13 mouse cellular contexts compared by ENCODE assay signal in the genomic region with DNA sequence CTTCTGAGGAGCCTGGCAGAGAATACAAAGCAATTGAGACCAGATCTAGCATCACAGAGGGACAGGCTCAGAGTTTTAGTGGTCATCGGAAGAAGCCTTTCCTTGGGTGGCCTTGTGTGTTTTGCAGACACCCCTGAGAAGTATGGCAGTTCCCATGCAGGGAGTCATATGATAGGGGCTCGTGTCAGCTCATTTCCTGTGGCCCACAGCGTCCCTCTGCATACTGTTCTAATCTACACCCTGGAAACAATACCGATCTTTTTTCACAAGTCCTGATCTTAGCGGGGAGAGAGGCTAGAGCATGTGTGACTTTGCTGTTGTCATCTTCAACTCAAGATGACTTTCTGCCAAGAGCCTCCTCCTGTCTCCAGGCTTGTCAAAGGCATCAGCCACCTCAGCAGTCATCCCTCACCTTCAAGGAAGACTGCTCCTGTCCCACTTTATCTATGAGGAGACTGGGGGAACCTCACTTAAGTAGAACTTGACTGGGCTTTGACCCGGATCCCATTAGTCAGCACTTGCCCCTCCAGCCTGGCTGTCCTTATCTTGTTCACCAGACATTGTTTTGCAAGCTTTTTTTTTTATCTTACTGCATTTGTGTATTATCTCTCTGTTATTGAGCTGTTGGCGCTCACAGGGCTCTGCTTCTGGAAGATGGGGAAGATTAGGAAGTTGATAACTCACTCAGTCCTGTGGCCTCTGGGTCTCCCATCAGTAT. TPM values are rescaled to one million over a fixed set of nuclear protein-coding genes. Genes with fewer than 3 reads are reported as not detected.
A peak's percentile ranks its signal among the peaks of the same experiment; 100 is the strongest.
DNase-seq lines count a peak whose midpoint lies in the region; ATAC-seq and TF ChIP-seq lines count a peak whose summit lies in the region.
"Had no signal": no experiment of that assay in that cellular context is flagged by ENCODE, and none has a peak within 500 bp of the region (broad histone marks: within the 10 kb centered on the region; RNA-seq: fewer than 3 reads in every experiment).

No protein-coding gene starts in this region.

- ATAC-seq in limb, embryonic 12.5 days (ENCODE audit: insufficient number of reproducible peaks, insufficient read depth, low FRiP score, low TSS enrichment, low read depth) = 0 out of 2 replicates have a peak, but pooled peaks have one; percentile 42
- peak; percentile 79 for ATAC-seq in megakaryocyte progenitor cell, adult 5-6 weeks (replicated peaks; ENCODE audit: poor library complexity)
- no peak for ATAC-seq in midbrain, postnatal 0 days (ENCODE audit: low FRiP score)

- H3K4me3 ChIP-seq in limb, embryonic 12.5 days (replicated peaks) = no peak overlapping the region
- H3K4me3 ChIP-seq in limb, embryonic 10.5 days = no peak overlapping the region
- H3K4me3 ChIP-seq in liver, adult 2 months (ENCODE audit: insufficient read depth, low read depth, low read length) = no peak overlapping the region
- H3K4me3 ChIP-seq in midbrain, postnatal 0 days (ENCODE audit: low read depth, low read length) = no peak overlapping the region
- H3K4me3 ChIP-seq: neural tube, embryonic 13.5 days had no signal

- H3K79me2 ChIP-seq in liver, adult 2 months (ENCODE audit: control insufficient read depth, insufficient read depth, low read length) = no peaks in the 10 kb centered on the region

- H3K4me1 ChIP-seq in limb, embryonic 12.5 days (replicated peaks) = no peaks in the 10 kb centered on the region
- no peaks in the 10 kb centered on the region for H3K4me1 ChIP-seq in limb, embryonic 10.5 days
- H3K4me1 ChIP-seq in liver, adult 2 months (ENCODE audit: control insufficient read depth, insufficient read depth, low read length) = no peaks in the 10 kb centered on the region
- H3K4me1 ChIP-seq in midbrain, postnatal 0 days (ENCODE audit: insufficient read depth, low read length) = no peaks in the 10 kb centered on the region
- H3K4me1 ChIP-seq: neural tube, embryonic 13.5 days had no signal

- WGBS in limb, embryonic 12.5 days = 69% methylated on average over 7 of the region's 7 CpGs
- WGBS in limb, embryonic 10.5 days = 74% methylated on average over 7 of the region's 7 CpGs
- WGBS in liver, adult 2 months = 69% methylated on average over 7 of the region's 7 CpGs
- WGBS in midbrain, postnatal 0 days = 81% methylated on average over 7 of the region's 7 CpGs

- no peaks in the 10 kb centered on the region; the same call in 1 of the 2 replicates for H3K9me3 ChIP-seq in limb, embryonic 12.5 days
- no peaks in the 10 kb centered on the region for H3K9me3 ChIP-seq in limb, embryonic 10.5 days (replicated peaks)
- no peaks in the 10 kb centered on the region for H3K9me3 ChIP-seq in midbrain, postnatal 0 days (ENCODE audit: low read length)
- H3K9me3 ChIP-seq: neural tube, embryonic 13.5 days had no signal

- H3K4me2 ChIP-seq in limb, embryonic 12.5 days = no peak overlapping the region
- no peak overlapping the region for H3K4me2 ChIP-seq in midbrain, postnatal 0 days (ENCODE audit: low read depth, low read length, poor library complexity, severe bottlenecking)
- H3K4me2 ChIP-seq: neural tube, embryonic 13.5 days had no signal

- no peak for TF ChIP-seq POLR2A in liver, adult 2 months (IDR thresholded peaks at IDR 0.05; ENCODE audit: extremely low read depth, insufficient read depth, low read length)

- no peak overlapping the region for H3K27ac ChIP-seq in limb, embryonic 12.5 days
- H3K27ac ChIP-seq in limb, embryonic 10.5 days = no peak overlapping the region
- 0 out of 2 replicates have a peak overlapping the region, but pooled peaks have one; percentile 12 for H3K27ac ChIP-seq in liver, adult 2 months (replicated peaks; ENCODE audit: insufficient read depth, low read depth, low read length)
- no peak overlapping the region for H3K27ac ChIP-seq in midbrain, postnatal 0 days (ENCODE audit: low read depth, low read length)
- H3K27ac ChIP-seq: neural tube, embryonic 13.5 days had no signal

- no peaks in the 10 kb centered on the region for H3K27me3 ChIP-seq in limb, embryonic 12.5 days
- no peaks in the 10 kb centered on the region for H3K27me3 ChIP-seq in limb, embryonic 10.5 days (ENCODE audit: low read depth, poor library complexity, severe bottlenecking)
- H3K27me3 ChIP-seq in liver, adult 2 months (ENCODE audit: control insufficient read depth, insufficient read depth, low read length) = no peaks in the 10 kb centered on the region
- no peaks in the 10 kb centered on the region for H3K27me3 ChIP-seq in midbrain, postnatal 0 days (ENCODE audit: insufficient read depth, low read length)
- H3K27me3 ChIP-seq: neural tube, embryonic 13.5 days had no signal

- TF ChIP-seq CTCF in liver, adult 2 months (IDR thresholded peaks at IDR 0.05; ENCODE audit: low read depth, low read length) = no peak
- no peak for TF ChIP-seq CTCF in midbrain, postnatal 0 days (IDR thresholded peaks at IDR 0.05)

- peaks cover 11% of the 10 kb centered on the region for H3K36me3 ChIP-seq in limb, embryonic 12.5 days
- H3K36me3 ChIP-seq in limb, embryonic 10.5 days = 0 out of 2 replicates have a peak, but pooled peaks cover 4% of the 10 kb centered on the region
- H3K36me3 ChIP-seq in liver, adult 2 months (ENCODE audit: control insufficient read depth, insufficient read depth, low read length) = no peaks in the 10 kb centered on the region
- peaks cover 3% of the 10 kb centered on the region; the same call in 1 of the 2 replicates for H3K36me3 ChIP-seq in midbrain, postnatal 0 days (ENCODE audit: insufficient read depth, low read length)

- H3K9ac ChIP-seq in limb, embryonic 12.5 days (replicated peaks) = no peak overlapping the region
- H3K9ac ChIP-seq in liver, adult 2 months (ENCODE audit: low read depth, low read length) = no peak overlapping the region
- H3K9ac ChIP-seq in midbrain, postnatal 0 days (replicated peaks; ENCODE audit: low read length, poor library complexity, severe bottlenecking) = no peak overlapping the region
- H3K9ac ChIP-seq: neural tube, embryonic 13.5 days had no signal

- no peak for DNase-seq in limb, embryonic 10.5 days (ENCODE audit: low spot score)
- DNase-seq in c-Kit-positive CD71-positive TER-119-negative erythroid progenitor cells, embryonic 14.5 days (ENCODE audit: low read depth) = peak; percentile 55
- DNase-seq in liver, adult 2 months (ENCODE audit: extremely low read depth, low read depth, low spot score) = peak; percentile 10
- no peak for DNase-seq in right cerebral cortex, postnatal 4 days
- DNase-seq in midbrain, postnatal 0 days (ENCODE audit: low spot score) = no peak
- DNase-seq: cerebellum, adult 2 months; heart, postnatal 4 days; kidney, postnatal 25 days; lung, postnatal 14 days; spleen, adult 18-20 months had no signal

RNA-seq across cellular contexts. Expression of a gene that starts 25.2 kb away (rescaled TPM):
- polyA plus RNA-seq in limb, embryonic 12.5 days (2016; fragmentation: Nextera tagmentation; extraction: Ambion mirVana) = 26.6 and 33.7 TPM in 2 replicates
- polyA plus RNA-seq in limb, embryonic 10.5 days (2016; fragmentation: Nextera tagmentation; extraction: Ambion mirVana) = 12.8 and 20.0 TPM in 2 replicates
- 2.5 and 2.7 TPM in 2 replicates for total RNA-seq in liver, adult 2 months (2014; rRNA removed)
- polyA plus RNA-seq in liver, adult 2 months (2012; rRNA removed) = 1.7 and 2.3 TPM in 2 replicates
- total RNA-seq in megakaryocyte progenitor cell, adult 5-6 weeks (2015) = 3.0 and 3.3 TPM in 2 replicates
- total RNA-seq in megakaryocyte progenitor cell, adult 5-6 weeks (2017) = 6.0 and 6.7 TPM in 2 replicates
- total RNA-seq in midbrain, postnatal 0 days (2014; rRNA removed) = 27.7 and 36.2 TPM in 2 replicates
- polyA plus RNA-seq in midbrain, postnatal 0 days (2015; fragmentation: Nextera tagmentation; extraction: Ambion mirVana) = 27.2 and 28.9 TPM in 2 replicates

Comparison
In these comparisons a context has a peak if more than half of its experiments do, and no peak if none do; other contexts are left out.
1. DNase-seq: peak in c-Kit-positive CD71-positive TER-119-negative erythroid progenitor cells, embryonic 14.5 days (single experiment) and liver, adult 2 months (single experiment); none in limb, embryonic 10.5 days (single experiment), right cerebral cortex, postnatal 4 days (single experiment) and midbrain, postnatal 0 days (single experiment).